Mouse (Mus musculus): ENCODE data around the gene Rhoa.
"Not testable (repeated sequence)": the region's sequence is repeated elsewhere in the genome, so short reads cannot be mapped to it uniquely, and the experiment has no call there.

DNA sequence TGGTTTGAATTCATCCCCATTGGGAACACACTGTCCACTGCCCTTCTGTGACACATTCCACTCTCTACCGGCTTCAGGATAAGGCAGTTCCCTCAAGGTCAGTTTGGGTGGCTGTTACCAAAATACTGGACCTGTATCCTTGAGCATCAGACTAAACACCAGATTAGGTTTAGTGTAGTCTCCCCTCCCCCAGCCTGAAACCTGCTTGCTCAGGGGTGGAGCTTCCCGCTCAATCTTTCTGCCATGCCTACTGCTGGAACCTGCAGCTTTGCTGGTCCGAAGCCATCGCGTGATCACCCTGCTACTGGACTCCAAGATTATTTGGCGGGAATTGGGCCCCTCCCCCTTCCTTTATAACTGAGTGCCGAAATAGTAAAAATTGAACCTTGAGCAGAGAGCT lies 37.2 kb upstream of the Rhoa start:
- TF ChIP-seq CTCF, POLR2A (IDR thresholded peaks at IDR 0.05; ENCODE audit: insufficient read depth, low read depth, low read length): not testable (repeated sequence)
